Mouse (Mus musculus) gastrocnemius, postnatal 14 days (tissue): ENCODE data around the gene Gm49486. TPM values are rescaled to one million over a fixed set of nuclear protein-coding genes. Genes with fewer than 3 reads are reported as not detected.

Experiments
- DNase-seq: peaks from one replicate; pipeline ENCODE4 v3.0.0; 2021; ENCODE audit warnings: mixed read lengths
- intact Hi-C: fragments of 180-260 bp; cut with DNase I; formaldehyde crosslinking; loops from one replicate; pipeline ENCODE4 v1.15.1; 2025; ENCODE audit warnings: low total_unique reads
- total RNA-seq, 2 experiments: library from RNA; stranded (reverse); gene quantifications; 2 replicates each; pipeline ENCODE4 v1.2.3; 2021

Gene Gm49486
- total RNA-seq, 2 experiments from 2014 or later = 0.29 to 0.38 TPM

DNA sequence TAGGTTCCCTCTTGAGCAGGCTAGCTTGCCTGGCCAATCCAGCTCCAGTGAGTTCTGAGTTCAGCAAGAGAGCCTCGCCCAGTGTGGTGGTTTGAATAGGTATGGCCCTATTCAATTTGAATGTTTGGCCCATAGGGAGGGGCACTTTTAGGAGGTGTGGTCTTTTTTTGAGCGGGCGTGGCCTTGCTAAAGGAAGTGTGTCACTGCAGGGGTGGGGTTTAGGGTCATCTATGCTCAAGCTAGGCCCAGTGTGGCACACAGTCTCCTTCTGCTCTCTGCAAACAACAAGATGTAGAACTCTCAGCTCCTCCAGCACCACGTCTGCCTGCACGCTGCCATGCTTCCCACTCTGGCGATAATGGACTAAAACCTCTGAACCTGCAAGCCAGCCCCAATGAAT is 34.5 kb downstream of the Gm49486 start:
- no peak for DNase-seq
- intact Hi-C loops = no loop called here

DNA sequence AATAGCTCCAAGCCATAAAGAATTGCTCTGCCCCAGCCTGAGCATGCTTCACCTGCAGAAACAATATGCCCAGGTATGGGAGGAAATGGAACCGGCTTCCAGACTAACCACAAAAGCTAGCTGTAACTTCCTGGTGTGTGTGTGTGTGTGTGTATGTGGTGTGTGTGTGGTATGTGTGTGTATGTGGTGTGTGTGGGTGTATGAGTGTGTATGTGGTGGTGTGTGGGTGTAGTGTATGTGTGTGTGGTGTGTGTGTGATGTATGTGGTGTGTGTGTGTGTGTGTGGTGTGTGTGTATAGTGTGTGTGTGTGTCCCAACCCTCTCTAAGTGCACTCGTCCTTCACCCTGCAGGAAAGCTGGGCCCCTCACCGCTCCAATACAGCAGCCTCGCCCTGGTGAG is 36.2 kb downstream of the Gm49486 start:
- no peak for DNase-seq
- intact Hi-C loops = no loop called here

DNA sequence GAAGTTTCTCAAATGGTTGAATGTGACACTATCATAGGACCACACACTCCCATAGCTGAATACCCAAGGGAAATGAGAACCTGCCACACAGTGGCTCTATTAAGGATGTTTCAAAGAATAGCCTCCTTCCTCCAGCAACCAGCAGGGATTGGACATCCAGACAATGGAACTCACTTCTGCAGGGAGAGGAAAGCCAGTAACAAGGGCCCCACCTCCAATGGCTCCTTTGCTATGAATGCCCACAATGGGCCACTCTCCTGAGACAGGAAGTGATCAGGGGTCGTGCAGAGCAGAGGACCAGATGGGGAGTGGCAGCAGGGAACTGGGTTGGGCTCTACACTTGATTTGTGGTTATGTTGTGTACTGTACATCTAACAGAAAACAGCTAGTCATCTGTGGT is 39.3 kb downstream of the Gm49486 start:
- intact Hi-C loops = no loop called here

DNA sequence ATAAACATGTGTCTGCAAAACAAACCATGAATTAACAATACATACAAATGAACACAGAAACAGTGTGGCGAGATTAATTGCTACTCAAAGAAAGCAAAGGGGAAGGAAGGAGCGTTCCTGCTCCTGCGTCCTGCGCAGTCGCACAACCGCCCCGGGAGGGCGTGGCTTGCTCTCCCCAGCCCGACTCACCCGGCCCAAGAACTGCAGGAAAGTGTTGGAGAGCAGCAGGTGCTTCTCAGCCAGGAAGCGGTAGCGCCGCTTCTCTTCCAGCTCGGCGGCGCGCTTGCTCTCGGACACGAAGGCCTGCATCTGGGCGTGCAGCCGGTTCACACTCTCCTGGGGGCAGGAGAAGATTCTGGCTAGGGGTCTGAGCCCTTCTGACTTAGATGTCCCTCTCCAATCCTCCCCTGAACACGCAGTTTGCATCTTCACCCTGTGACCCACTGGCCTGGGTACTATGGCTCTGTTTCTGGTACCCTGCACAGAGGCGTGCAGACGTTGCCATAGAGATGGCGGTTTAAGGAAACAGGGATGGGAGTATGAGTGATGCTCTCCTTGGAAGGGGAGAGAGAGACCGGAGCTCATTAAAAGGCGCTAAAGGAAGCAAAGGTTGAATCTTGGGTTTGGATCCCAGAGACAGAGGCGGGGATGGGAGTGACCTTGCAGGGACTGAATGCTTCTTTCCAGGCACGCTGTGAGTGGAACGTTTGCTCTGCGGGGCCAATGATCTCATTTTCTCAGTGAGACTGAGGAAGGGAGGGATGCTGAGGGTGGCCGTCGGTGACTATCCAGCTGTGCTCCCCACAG is 41.3 kb downstream of the Gm49486 start:
- intact Hi-C loops = loop anchor here (10.0 kb wide), 1 partner anchor 74 kb away; the partner anchor contains the start of gene Maff
- DNase-seq = peak; percentile 83

More for the DNA sequence above, 39.3 kb downstream of the Gm49486 start:
- DNase-seq = no peak

DNA sequence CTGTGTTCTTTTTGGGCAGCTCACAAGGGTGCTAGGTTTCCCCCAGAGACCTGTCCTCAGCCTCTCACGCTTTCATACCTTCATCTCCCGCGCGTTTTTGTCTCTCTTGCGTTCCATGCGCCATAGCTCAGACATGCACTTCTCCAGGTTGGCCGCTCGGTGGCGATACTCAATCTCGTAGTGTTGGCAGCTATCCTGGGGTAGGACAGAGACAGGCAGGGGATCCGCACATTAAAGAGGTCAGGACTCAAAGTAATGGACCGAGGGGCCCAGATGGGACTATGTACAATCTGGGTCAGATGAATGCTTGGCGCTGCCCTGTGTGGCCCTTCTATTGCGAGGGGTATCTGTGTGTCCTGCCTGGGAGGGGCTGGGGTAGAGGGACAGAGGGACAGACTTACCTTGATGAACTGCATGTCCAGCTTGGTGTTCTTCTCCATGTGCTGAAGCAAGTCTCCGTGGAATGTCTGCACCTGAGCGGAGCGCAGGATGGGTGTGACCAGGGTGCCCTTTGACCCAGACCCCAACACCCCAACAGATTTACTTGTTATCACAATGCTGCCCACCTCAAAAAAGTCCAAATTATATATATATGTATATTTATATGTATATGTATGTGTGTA is 42.0 kb downstream of the Gm49486 start:
- intact Hi-C loops = loop anchor here (10.0 kb wide), 1 partner anchor 74 kb away; the partner anchor contains the start of gene Maff
- DNase-seq = peak; percentile 48

DNA sequence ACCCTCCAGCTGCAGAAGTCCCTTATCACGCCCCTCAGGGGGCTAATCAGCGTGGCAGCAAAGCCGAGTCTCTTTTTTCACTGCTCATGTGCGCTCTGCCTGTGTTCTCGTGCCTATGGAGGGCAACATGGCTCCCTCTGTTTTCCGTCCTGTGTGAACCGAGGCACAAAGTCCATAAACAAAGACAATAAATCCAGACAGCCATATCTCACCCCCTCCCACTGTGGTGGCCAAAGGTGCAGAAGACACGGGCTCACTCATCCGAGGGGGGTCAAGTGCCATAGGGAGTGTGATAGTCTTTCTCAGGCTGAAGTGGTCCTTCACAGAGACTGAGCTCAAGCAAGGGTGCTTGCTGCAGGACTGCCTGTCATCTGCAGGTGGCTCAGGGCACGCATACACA is 43.8 kb downstream of the Gm49486 start:
- DNase-seq = no peak
- intact Hi-C loops = loop anchor here (10.0 kb wide), 1 partner anchor 72 kb away; the partner anchor contains the start of gene Maff

DNA sequence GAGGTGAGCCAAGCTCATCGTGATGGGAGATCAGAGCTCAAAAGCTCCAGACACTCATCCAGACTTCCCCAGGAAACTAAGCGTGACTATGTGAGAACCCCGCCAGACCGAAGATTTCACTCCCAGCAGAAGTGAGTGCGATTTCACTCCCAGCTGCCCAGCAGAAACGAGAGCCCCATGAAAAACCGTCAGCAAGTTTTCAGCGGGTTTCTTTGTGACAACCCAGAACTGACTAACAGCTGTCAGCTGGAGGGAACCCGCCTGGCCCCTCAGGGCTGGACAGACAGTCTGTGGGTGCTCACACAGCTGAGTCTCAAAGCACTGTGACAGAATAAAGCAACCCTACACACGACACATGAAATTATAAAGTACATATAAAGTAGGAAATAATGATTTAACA is 48.5 kb downstream of the Gm49486 start:
- peak; percentile 24 for DNase-seq
- intact Hi-C loops = loop anchor here (10.0 kb wide), 1 partner anchor 67 kb away; the partner anchor contains the start of gene Maff

DNA sequence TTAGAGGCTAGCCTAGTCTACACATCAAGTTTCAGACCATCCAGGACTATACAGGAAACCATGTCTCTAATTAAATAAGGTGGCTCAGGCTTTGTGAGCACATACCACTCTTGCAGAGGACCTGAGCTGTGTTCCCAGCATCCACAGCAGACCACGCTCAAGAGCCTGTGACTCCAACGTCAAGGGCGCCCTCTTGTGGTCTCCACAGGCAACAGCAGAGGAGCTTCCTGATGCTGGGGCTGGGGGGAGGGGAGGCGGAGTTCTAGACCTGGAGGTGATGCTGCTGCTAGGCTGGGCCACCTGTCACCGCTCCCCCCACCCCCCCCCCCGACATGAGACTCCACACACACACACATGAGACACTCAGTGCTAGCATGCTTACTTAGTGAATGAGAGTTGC is 51.0 kb downstream of the Gm49486 start:
- intact Hi-C loops = no loop called here

DNA sequence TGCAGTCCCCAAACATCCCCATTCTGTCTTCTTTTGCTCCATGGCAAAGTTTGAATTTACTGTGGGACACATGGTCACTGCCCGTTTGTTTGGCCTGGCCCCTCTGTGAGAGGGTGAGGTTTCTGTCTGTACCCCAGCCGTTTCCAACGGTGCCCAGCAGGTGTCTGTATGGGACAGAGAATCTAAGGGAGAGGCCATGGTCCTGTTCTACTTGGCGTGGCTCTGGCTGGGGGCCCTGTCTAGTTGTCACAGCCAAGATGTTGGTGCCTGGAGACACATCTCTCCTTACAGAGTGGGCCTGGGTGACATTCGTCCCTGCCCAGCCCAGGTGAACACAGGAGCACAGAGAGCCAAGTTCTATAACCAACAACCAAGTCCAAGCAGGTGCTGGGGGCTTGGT is 51.7 kb downstream of the Gm49486 start:
- DNase-seq = peak; percentile 46
- intact Hi-C loops = no loop called here

More for the DNA sequence above, 51.0 kb downstream of the Gm49486 start:
- no peak for DNase-seq

DNA sequence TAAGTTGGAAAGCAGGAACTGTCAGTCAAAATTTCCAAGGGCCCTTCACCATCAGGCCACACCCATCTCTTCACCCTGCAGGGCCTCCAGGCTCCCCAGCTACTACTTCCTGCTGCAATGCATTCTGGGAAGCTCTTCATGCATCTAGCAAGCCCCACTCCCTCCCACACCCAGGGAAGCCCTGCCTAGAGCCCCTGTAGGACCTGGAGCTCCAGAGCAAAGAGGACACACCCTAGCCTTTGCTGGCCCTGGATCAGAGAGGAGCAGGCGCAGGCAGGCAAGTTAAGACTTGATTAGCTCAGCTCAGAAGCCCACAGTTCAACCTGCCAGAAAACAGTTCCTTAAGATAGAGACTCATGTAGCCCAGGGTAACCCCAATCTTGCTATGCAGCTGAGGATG is 52.2 kb downstream of the Gm49486 start:
- intact Hi-C loops = no loop called here
- no peak for DNase-seq

DNA sequence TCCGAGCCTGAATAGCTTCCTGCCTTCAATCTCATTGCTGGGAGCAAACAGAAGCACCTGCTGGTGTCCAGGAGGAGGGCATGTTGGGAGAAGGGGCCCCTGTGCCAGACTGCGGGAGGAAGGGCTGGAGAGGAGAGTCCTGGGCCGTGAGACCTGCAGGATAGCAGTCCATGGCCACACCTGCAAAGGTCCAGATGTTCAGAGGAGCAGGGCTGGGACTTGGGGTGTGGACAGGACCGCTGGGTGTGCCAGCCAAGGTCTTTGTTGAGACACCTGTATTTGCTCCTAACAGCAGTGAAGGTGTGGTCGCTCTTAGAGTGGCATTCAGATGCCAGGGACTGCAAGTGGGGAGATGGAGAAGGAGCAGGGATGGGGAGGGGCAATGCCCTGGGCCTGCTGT is 53.2 kb downstream of the Gm49486 start:
- no peak for DNase-seq
- intact Hi-C loops = no loop called here

DNA sequence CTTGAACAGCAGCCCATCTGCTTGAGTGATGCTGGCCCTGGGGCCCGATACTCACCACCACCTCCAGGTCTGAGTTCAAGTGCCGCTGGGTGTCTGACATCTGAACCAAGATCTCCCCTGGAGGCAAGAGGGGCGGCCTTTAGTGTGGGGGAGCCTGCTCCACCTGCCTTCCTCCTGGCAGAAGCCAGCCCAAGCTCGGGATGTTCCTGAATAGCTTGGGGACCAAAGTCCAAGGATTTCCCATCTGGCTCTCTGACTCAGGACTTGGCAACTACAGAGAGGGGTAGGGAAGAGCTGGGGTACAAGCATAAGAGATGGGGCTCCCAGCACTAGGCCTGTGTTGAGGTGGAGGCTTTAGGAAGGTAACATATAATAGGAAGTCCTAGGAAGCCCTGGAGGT is 54.2 kb downstream of the Gm49486 start:
- DNase-seq = no peak
- intact Hi-C loops = no loop called here

DNA sequence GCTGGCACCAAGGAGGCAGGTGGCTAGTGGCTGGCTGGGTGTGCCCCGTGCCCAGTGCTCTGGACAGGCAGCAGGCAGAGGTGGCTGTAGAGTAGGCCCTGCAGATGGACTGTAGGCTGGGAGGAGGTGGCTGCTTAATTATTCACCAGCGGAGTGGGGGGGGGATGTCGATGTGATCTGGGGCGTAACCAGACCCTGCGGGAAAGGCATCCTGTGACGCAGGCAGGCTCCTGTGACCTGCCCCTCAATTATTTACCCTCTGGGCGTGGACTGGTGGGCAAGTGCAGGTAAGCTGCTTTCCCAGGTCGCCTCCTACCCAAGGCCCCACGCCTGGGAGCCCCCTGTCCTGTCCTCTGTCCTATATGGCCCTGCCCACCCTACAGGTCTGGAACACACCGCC is 56.2 kb downstream of the Gm49486 start, which contains the start of gene Baiap2l2:
TSS of gene Baiap2l2 (minus strand) at position 139 of the 400 bp plus-strand sequence.
- DNase-seq = no peak
- intact Hi-C loops = no loop called here

DNA sequence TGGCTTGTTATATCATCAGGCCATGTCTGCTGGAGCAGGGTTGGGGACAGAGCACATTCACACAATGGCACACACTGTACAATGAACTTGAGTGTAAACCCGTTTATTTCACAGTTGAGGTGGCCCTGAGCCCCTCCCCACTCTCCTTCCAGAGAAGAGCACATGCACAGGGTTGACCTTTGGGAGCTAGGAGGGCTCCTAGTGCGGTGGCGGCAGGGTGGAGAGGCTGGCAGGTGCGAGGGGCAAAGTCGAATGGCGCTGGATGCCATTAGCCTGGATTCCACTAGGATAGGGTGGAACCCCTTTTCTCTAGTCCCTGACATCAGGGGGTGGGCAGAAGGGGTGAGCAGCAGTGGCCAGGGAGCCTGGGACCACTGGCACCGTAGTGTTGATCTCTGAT is 57.0 kb downstream of the Gm49486 start:
- DNase-seq = no peak
- intact Hi-C loops = no loop called here

DNA sequence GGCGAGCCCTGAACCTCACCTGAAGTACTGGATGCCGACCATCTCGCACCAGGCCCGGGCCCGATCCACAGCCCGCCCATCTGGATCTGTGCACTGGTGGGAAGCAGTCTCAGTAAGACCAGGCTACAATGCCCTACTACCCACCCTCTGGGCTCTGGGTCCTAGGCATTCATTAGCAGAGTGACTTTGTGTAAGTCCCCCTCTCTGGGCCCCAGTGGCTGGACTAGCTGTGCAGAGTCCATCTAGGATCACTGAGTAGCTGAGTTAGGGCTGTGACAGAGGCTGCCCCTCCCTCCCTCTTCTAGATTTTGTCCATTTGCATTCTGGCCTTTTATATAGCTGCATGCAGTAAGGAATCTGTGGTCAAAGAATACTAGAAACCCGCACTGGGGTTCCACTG is 57.9 kb downstream of the Gm49486 start:
- intact Hi-C loops = no loop called here
- no peak for DNase-seq

DNA sequence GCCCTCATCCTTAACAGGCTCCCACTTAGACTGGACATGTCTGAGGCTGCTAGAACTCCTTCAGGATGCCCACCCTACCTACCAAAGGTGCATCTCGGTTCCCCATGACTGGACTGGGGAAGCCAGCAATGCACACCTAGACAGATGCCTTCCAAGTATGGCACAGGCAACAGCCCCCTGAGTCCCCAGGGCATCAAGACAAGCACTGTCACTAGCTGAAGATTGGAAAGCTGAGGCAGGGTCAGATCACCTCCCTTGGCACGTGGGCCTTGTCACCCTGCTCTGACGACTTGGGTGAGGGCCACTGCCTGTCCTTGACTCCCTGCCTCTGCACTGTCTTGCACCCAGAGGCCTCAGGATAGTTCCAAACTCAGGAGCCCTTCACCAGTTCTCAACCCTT is 59.2 kb downstream of the Gm49486 start:
- intact Hi-C loops = no loop called here

DNA sequence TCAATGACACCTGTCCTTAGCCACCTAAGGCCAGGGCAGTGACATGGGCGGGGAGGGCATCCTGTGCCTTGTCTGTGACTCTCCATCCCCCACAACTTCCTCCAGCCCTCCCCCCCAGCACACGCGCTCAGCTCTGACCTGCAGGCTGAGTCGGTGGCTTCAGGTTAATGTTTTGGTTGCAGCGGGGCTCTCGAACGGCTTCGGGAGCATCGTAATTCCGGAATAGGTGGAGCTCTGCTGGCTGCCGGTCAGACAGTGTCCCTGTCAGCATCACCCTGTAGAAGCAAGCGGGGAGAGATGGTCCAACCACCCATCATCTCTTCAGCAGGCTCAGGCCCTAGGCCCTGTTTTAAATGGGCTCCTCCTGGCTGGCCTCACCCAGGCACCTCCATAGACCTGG is 60.2 kb downstream of the Gm49486 start:
- DNase-seq = no peak
- intact Hi-C loops = no loop called here

More for the DNA sequence above, 59.2 kb downstream of the Gm49486 start:
- no peak for DNase-seq

DNA sequence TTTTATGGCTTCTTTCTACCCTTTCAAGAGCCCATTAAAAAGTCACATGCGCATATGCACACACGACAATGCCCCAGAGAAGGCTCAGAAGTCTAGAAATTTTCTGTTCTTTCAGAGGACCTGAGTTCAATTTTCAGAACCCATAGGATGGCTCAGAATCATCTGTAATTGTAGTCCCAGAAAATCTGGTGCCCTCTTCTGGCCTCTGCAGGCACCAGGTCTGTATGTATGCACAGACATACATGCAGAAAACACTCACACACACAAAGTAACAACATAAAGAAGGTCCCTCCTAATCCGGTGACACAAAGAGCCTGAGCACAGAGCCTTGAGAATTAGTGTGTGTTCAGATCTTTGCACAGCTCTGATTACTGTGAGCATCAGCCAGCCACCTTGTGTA is 61.1 kb downstream of the Gm49486 start:
- intact Hi-C loops = no loop called here
- DNase-seq = no peak

DNA sequence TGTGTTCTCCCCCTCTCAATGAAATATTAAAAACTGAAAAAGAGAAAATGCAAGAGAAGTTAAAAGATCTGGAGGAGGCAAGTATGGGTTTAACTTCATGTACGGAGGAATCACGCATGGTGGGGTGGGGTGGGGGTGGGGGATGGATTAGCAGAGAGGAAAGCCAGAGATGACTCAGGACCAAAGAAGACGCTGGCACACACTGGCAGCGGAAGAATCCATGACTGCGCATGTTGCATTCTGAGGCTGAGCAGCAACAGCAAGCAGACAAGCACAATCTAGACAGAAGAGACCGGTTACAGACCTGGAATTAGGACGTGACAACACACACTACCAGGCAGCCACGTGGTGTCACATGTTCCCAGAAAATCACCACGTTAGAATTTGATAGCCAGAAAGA is 63.6 kb downstream of the Gm49486 start:
- intact Hi-C loops = no loop called here
- DNase-seq = no peak

DNA sequence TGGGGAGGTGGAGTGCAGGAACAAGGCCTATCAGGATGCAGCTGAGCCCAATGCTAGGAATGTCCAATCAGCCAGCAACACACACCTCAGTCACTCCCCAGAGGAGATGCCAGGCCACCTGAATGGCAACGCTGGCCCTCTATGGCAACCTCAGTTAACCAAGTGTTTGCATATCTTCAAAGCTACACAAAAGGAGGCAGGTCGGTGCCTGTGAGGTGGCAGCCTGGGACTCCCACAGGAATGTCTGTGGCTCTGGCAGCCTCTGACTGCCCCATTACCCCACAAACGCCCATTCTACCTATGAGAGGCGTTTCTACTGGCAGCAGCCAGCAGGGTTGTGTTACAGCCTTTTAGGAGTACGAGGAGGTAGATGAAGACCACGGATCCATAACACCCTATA is 69.4 kb downstream of the Gm49486 start:
- intact Hi-C loops = no loop called here
- DNase-seq = no peak
